Mouse (Mus musculus) lung, embryonic 14.5 days (tissue): ENCODE measurements around the gene Olfr538. TPM values are rescaled to one million over a fixed set of nuclear protein-coding genes. Genes with fewer than 3 reads are reported as not detected.
"Not testable (repeated sequence)": the region's sequence is repeated elsewhere in the genome, so short reads cannot be mapped to it uniquely, and the experiment has no call there.

Experiments
- ATAC-seq: fragments of 200-750 bp; cut with Nextera tagmentation; 2 replicates; pipeline ENCODE4 v1.8.0; 2017; ENCODE audit warnings: mild to moderate bottlenecking, moderate TSS enrichment, moderate library complexity; ENCODE audit not compliant: insufficient read depth
- DNase-seq: peaks from one replicate; pipeline ENCODE4 v3.0.0-alpha.2; 2015
- H3K27ac ChIP-seq: fragments of 300-500 bp; sonication (generic); 2 replicates; pipeline ENCODE4 v1.5.1; 2014; ENCODE audit warnings: low read depth, mild to moderate bottlenecking, moderate library complexity
- H3K27me3 ChIP-seq: fragments of 300-500 bp; sonication (generic); 2 replicates; pipeline ENCODE4 v1.6.1; 2014; ENCODE audit warnings: low read length, control low read depth; ENCODE audit not compliant: insufficient read depth
- H3K36me3 ChIP-seq: fragments of 300-500 bp; sonication (generic); 2 replicates; pipeline ENCODE4 v1.6.1; 2014; ENCODE audit warnings: control low read depth; ENCODE audit not compliant: insufficient read depth
- H3K4me1 ChIP-seq: fragments of 300-500 bp; sonication (generic); 2 replicates; pipeline ENCODE4 v1.6.1; 2014; ENCODE audit warnings: antibody characterized with exemption, control low read depth; ENCODE audit not compliant: insufficient read depth
- H3K4me2 ChIP-seq: fragments of 300-500 bp; sonication (generic); 2 replicates; pipeline ENCODE4 v1.6.1; 2014; ENCODE audit warnings: mild to moderate bottlenecking
- H3K4me3 ChIP-seq: fragments of 300-500 bp; sonication (generic); 2 replicates; pipeline ENCODE4 v1.5.1; 2014; ENCODE audit warnings: low read depth, low read length
- H3K9ac ChIP-seq: fragments of 300-500 bp; sonication (generic); 2 replicates; pipeline ENCODE4 v1.6.1; 2014
- H3K9me3 ChIP-seq: fragments of 300-500 bp; sonication (generic); 2 replicates; pipeline ENCODE4 v1.6.1; 2016; ENCODE audit warnings: low read depth, low read length, control low read depth
- CTCF ChIP-seq: IDR thresholded peaks from 2 replicates; pipeline ENCODE4 v1.5.1; 2016; ENCODE audit warnings: antibody characterized with exemption, low read depth
- WGBS: fragments of 180-500 bp; shearing (Covaris S2); extraction: QIAGEN DNeasy Blood & Tissue Kit; methylation state at CpG from one replicate; pipeline ENCODE4 v1.1.7; 2014; 5-methylcytosine and 5-hydroxymethylcytosine counted together
- polyA plus RNA-seq: library from polyadenylated mRNA; unstranded; fragments of >200 nt; fragmentation: Nextera tagmentation; extraction: Ambion mirVana; gene quantifications from 2 replicates; pipeline ENCODE4 v1.2.1, GENCODE M21; 2014

Olfr538 gene
- not detected in 2 replicates for polyA plus RNA-seq

DNA sequence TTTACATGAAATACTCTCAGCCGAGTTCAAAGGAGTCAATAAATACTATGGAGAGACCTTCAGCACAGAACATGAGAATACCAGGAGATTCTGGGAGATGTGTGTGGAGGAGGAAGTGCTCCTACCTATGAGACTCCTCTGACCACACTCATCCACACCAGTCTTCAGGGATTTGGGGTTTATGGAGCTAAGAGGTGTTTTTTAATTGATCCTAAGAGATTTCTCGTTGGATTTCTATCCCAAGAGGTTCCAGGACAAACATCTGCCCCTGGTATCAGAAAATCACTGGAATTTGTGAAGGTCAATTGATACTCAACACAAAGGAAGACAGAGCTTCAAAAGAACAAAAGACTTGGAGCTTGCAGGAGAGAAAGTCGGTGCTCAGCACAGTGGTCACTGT lies at the start of gene Olfr538:
Gene Olfr538, plus strand, starts transcription at position 301 of the 400 bp plus-strand sequence.
- no peak for TF ChIP-seq CTCF
- Histone ChIP-seq H3K27ac (no peak within 1 kb of the TSS), H3K4me3 (no peak within 1 kb of the TSS), H3K4me1 (no peaks in the 10 kb centered on the region), H3K36me3 (no peaks in the 10 kb centered on the region), H3K4me2 (no peak within 1 kb of the TSS), H3K9me3 (no peaks in the 10 kb centered on the region), H3K27me3 (no peaks in the 10 kb centered on the region), H3K9ac (no peak within 1 kb of the TSS)
- 58% methylated on average over 3 of the region's 3 CpGs for WGBS
- DNase-seq, result no peak
- ATAC-seq, result no peak

DNA sequence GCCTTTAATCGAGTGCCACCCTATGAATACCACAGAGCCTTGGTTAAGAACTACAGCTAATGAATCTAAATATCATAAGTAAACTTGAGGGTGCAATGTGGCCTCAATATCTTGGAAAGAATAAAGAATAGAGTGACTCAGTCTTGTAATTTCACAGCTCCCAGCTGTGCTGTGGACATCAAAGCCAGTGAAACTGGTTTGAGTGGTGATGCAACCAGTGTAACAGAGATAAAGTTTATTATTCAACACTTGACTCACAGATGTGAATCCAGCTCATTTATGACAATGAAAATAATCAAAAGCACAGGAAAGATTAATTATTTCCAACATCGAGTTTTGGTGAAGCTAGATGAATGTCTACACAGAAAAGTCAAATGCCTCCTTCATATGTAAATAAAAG lies 27.9 kb upstream of the Olfr538 start:
- no peak overlapping the region for H3K4me2 ChIP-seq
- no peak overlapping the region for H3K27ac ChIP-seq
- TF ChIP-seq CTCF, result no peak
- no peak overlapping the region for H3K4me3 ChIP-seq
- H3K27me3 ChIP-seq, result no peaks in the 10 kb centered on the region
- DNase-seq (no peak), ATAC-seq (no peak)
- H3K9ac ChIP-seq, result no peak overlapping the region
- H3K4me1 ChIP-seq, result no peaks in the 10 kb centered on the region
- 54% methylated on average over 2 of the region's 2 CpGs for WGBS
- no peaks in the 10 kb centered on the region for H3K9me3 ChIP-seq
- H3K36me3 ChIP-seq, result no peaks in the 10 kb centered on the region

- H3K27me3 ChIP-seq, H3K4me2 ChIP-seq, H3K4me1 ChIP-seq, H3K9me3 ChIP-seq, H3K4me3 ChIP-seq, H3K36me3 ChIP-seq, DNase-seq, H3K9ac ChIP-seq, H3K27ac ChIP-seq, ATAC-seq: not testable (repeated sequence)
- WGBS, result 79% methylated on average over 2 of the region's 2 CpGs
These were observed 33.3 kb downstream of the Olfr538 start, which contains the start of gene Olfr46 for GRCm38 (mm10) chr7:140600969-140601368. Gene Olfr46 (plus strand): TSS chr7:140601269.

Other genes with a start within 250 kb of the Olfr538 start
- not detected in 2 replicates for gene Olfr525, start 247.0 kb upstream of the Olfr538 start, polyA plus RNA-seq
- gene Olfr527, start 233.9 kb upstream of the Olfr538 start, polyA plus RNA-seq, result not detected in 2 replicates
- not detected in 2 replicates for gene Olfr60, start 206.2 kb upstream of the Olfr538 start, polyA plus RNA-seq
- gene Olfr530, start 191.6 kb upstream of the Olfr538 start, polyA plus RNA-seq, result not detected in 2 replicates
- gene Olfr531, start 165.0 kb upstream of the Olfr538 start, polyA plus RNA-seq, result not detected in 2 replicates
- not detected in 2 replicates for gene Olfr532, start 146.2 kb upstream of the Olfr538 start, polyA plus RNA-seq
- gene Olfr533, start 104.5 kb upstream of the Olfr538 start, polyA plus RNA-seq, result not detected in 2 replicates
- gene Olfr535, start 83.7 kb upstream of the Olfr538 start, polyA plus RNA-seq, result not detected in 2 replicates
- not detected in 2 replicates for gene Olfr536, start 60.5 kb upstream of the Olfr538 start, polyA plus RNA-seq
- not detected in 2 replicates for gene Olfr46, start 33.4 kb downstream of the Olfr538 start, polyA plus RNA-seq
- gene Olfr61, start 61.1 kb downstream of the Olfr538 start, polyA plus RNA-seq, result not detected in 2 replicates
- not detected in 2 replicates for gene Olfr53, start 78.6 kb downstream of the Olfr538 start, polyA plus RNA-seq
- gene Olfr539, start 92.0 kb downstream of the Olfr538 start, polyA plus RNA-seq, result not detected in 2 replicates
- gene Olfr45, start 114.1 kb downstream of the Olfr538 start, polyA plus RNA-seq, result not detected in 2 replicates
- not detected in 2 replicates for gene Olfr541, start 129.4 kb downstream of the Olfr538 start, polyA plus RNA-seq
- 0.09 TPM in 1 of 2 replicates, not detected in the other for gene Cyp2e1, start 195.9 kb downstream of the Olfr538 start, polyA plus RNA-seq
- 0.68 TPM in 1 of 2 replicates, not detected in the other for gene Syce1, start 220.0 kb downstream of the Olfr538 start, polyA plus RNA-seq